Mouse (Mus musculus): ENCODE measurements around the gene Disp1. TPM values are rescaled to one million over a fixed set of nuclear protein-coding genes. Genes with fewer than 3 reads are reported as not detected.
A peak's percentile ranks its signal among the peaks of the same experiment; 100 is the strongest.

The Disp1 gene
- polyA plus RNA-seq, 1 experiment from 2014 or later, result 18.3 TPM

DNA sequence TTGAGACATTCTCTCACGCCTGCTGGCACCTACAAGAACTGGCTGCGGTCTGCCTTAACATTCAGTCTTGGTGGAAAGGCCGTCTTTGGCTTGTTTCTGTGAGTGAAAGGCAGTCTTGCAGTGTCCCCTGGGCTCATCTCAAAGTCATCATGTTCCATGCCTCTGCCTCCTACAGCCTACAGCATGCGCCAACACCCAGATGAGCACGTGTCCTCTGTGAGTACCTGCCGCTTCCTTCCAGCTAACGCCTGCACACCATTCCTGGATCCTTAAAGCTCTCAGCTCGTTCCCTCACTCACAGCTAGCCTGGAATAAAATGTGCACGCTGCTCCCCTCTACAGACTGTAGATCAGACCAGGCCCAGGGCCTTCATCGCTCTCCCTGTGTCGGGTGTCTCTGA lies 60.3 kb downstream of the Disp1 start:
- Histone ChIP-seq H3K4me3 (replicated peaks) (no peak overlapping the region), H3K9me3 (replicated peaks) (no peaks in the 10 kb centered on the region), H3K4me1 (peaks cover 5% of the 10 kb centered on the region), H3K36me3 (no peaks in the 10 kb centered on the region), H3K27ac (replicated peaks) (no peak overlapping the region), H3K9ac (no peak overlapping the region), H3K4me2 (replicated peaks) (no peak overlapping the region), H3K27me3 (no peaks in the 10 kb centered on the region)
- ATAC-seq (ENCODE audit: insufficient number of reproducible peaks, low FRiP score, low TSS enrichment, low read depth), result no peak
- WGBS, result 86% methylated on average over 11 of the region's 11 CpGs

DNA sequence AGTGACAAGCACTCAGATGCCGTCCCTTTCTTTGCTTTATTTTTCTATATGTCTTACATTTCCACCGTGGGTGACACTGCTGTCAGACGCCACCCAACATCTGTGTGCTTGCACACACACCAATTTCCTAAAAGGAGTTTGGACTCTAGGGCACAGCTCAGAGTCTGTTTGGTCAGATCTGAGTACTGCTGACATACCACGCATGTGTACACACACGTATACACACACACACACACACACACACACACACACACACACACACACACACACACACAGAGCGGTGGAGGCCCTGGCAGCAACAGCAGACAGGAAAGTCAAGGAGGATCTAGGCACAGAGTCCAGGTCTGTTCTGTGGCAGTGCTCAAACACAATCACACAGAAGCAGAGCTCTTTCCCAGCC lies 61.1 kb downstream of the Disp1 start:
- peaks cover 12% of the 10 kb centered on the region for H3K4me1 ChIP-seq
- no peaks in the 10 kb centered on the region for H3K36me3 ChIP-seq
- H3K9me3 ChIP-seq (replicated peaks), result no peaks in the 10 kb centered on the region
- no peak overlapping the region for H3K27ac ChIP-seq (replicated peaks)
- no peak overlapping the region for H3K9ac ChIP-seq
- H3K4me2 ChIP-seq (replicated peaks), result no peak overlapping the region
- WGBS, result 77% methylated on average over 6 of the region's 6 CpGs
- no peak overlapping the region for H3K4me3 ChIP-seq (replicated peaks)
- no peak for ATAC-seq (ENCODE audit: insufficient number of reproducible peaks, low FRiP score, low TSS enrichment, low read depth)
- H3K27me3 ChIP-seq, result no peaks in the 10 kb centered on the region

DNA sequence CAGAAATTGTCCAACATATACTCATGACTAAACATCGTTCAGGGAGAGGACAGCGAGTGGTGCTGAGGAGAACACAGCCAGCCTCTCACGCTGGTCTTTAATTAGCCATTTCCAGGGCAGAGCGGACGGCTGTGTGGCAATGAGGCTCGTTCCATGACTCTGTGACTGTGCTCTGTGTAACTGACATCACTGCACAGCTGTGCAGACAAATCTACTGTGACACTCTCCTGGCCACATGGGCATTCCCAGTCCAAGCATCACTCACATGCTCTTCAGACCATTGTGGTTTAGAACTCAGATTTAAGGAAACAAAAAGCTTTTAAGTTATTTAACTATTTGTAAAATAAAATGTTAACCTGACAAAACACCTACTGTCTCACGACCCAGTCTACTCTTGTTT lies 62.1 kb downstream of the Disp1 start:
- Histone ChIP-seq H3K9me3 (replicated peaks) (no peaks in the 10 kb centered on the region), H3K4me2 (replicated peaks) (no peak overlapping the region), H3K27ac (replicated peaks) (no peak overlapping the region), H3K9ac (no peak overlapping the region), H3K4me1 (peaks cover 16% of the 10 kb centered on the region), H3K36me3 (no peaks in the 10 kb centered on the region), H3K27me3 (no peaks in the 10 kb centered on the region), H3K4me3 (replicated peaks) (no peak overlapping the region)
- ATAC-seq (ENCODE audit: insufficient number of reproducible peaks, low FRiP score, low TSS enrichment, low read depth), result no peak
- 66% methylated on average over 7 of the region's 7 CpGs for WGBS

DNA sequence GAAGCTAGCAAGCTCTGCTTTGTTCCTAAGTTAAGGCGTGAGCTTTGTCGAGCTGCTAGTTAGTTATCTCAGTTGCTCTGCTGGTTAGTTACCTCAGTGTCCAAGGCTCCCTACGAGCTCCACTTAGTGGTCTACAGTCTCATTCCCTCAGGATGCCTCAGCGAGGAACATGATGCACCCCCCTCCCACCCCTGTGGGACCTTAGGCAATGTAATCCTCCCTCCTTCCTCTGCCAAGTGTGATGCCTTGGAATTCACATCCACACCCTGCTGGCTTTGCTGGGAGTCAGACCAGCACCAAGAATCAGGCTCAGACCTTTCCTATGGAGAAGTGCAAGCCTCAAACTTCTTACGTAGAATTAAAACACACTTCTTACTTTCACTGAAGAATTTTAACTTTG lies 65.7 kb downstream of the Disp1 start:
- H3K9me3 ChIP-seq (replicated peaks), result no peaks in the 10 kb centered on the region
- no peak overlapping the region for H3K4me3 ChIP-seq (replicated peaks)
- no peak for ATAC-seq (ENCODE audit: insufficient number of reproducible peaks, low FRiP score, low TSS enrichment, low read depth)
- H3K4me1 ChIP-seq, result peaks cover 26% of the 10 kb centered on the region
- H3K9ac ChIP-seq, result no peak overlapping the region
- WGBS, result 44% methylated on average over 5 of the region's 5 CpGs
- H3K27ac ChIP-seq (replicated peaks), result no peak overlapping the region; the same call in 1 of the 2 replicates
- no peaks in the 10 kb centered on the region for H3K27me3 ChIP-seq
- no peak overlapping the region for H3K4me2 ChIP-seq (replicated peaks)
- H3K36me3 ChIP-seq, result no peaks in the 10 kb centered on the region

DNA sequence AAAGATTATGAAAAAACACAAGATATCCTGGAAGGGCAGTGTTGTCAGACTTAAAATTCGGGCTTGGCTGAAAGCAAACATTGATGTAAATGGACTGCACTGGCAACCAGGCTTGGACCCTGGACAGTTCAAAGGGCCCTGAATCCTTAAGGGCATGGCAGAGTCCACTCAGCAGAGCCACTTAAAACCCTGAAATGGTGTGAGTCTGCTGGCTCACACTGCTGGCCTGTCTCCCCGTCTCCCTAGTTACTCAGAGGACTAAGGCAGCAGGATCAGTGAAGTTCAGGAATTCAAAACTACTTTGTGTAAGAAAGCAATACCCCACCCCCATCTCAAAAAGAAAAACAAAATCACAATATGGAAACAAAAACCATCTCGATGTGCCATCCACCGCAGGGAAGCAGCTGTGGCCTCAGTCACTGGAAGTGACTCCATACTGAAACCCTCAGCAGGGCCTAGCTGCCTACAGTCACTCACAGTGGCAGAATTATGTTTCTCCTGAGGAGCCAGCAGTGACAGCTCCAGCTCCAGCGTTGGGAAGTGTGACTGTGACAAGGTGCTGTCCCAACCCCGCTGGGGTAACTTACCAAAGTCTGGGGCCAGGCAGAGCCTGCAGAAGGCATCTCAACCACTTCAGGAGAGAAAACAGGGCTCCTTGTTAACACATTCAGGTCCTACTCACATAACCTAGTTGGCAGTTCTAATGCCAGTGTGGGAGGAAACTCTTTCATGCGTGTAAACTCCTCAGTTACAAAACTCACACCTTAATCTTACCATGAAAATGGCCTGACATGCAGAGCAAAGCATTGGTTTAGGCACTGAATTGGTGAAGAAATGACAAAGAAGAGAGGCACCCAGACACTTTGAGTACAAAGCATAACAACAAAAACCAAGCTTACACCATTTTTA lies 66.8 kb downstream of the Disp1 start:
- no peak overlapping the region for H3K4me3 ChIP-seq (replicated peaks)
- no peak overlapping the region for H3K9ac ChIP-seq
- WGBS, result 54% methylated on average over 7 of the region's 7 CpGs
- H3K27ac ChIP-seq (replicated peaks), result 0 out of 2 replicates have a peak overlapping the region, but pooled peaks have one; percentile 14
- H3K4me1 ChIP-seq, result peaks cover 36% of the 10 kb centered on the region
- H3K27me3 ChIP-seq, result no peaks in the 10 kb centered on the region
- no peak overlapping the region for H3K4me2 ChIP-seq (replicated peaks)
- H3K36me3 ChIP-seq, result no peaks in the 10 kb centered on the region
- no peaks in the 10 kb centered on the region for H3K9me3 ChIP-seq (replicated peaks)
- ATAC-seq (ENCODE audit: insufficient number of reproducible peaks, low FRiP score, low TSS enrichment, low read depth), result no peak

DNA sequence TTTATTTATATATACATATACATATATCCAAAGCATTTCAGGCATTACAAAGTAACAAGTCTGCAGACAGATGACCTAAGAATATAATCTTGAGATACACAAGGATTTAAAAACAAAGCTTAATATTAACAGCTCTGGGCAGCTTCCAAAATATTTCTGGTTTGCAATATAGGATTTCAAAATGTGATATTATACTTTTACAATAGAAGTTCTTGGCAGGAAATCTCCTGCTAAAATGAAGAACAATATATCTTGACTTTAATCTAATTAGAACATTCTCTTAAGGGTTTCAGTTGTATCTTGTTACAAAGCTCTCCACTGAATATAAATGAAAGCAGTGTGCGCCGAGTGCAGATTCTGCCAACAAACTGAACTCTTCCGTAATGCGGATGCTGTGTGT lies 68.0 kb downstream of the Disp1 start:
- 77% methylated on average over 4 of the region's 4 CpGs for WGBS
- H3K36me3 ChIP-seq, result no peaks in the 10 kb centered on the region

DNA sequence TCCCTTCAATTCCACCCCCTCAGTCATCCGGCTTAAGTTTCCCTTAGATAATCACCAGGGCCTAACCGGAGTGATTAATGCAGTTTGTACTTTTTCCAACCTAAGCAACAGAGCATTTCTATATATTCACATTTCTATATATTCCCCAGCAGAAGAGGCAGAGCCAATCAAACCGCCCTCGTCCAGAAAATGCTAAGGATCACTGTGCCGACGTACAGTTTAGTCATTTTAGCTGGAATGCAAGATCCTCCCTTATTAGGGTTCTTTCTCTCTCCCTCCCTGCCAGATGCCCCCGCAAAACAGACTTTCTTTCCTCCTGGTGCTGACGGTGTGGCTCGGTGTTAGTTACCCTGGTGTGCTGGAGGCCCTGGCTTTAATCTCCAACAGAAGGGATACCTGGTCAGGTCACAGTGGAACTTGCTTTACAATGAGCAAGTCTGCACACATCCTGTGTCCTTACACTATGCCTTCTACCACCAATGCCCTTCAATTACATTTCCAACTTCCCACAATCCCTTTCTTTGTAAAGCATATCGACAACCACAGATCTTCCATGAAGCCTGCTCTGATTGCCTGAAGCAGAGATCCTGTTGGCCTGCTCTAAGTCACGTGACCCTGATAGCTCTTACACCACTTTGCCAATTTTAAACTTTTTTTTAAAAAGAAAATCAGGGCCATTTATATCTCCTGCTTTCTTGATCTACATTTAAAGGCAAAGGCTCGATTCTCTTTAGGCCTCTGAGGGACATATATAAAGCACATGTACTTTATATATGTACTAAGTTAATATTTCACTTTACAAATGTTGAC lies 69.6 kb downstream of the Disp1 start:
- Histone ChIP-seq H3K27ac (replicated peaks) (no peak overlapping the region), H3K9me3 (replicated peaks) (no peaks in the 10 kb centered on the region), H3K4me2 (replicated peaks) (no peak overlapping the region), H3K27me3 (no peaks in the 10 kb centered on the region), H3K36me3 (no peaks in the 10 kb centered on the region), H3K4me1 (peaks cover 55% of the 10 kb centered on the region), H3K4me3 (replicated peaks) (no peak overlapping the region), H3K9ac (no peak overlapping the region)
- WGBS, result 46% methylated on average over 12 of the region's 12 CpGs
- no peak for ATAC-seq (ENCODE audit: insufficient number of reproducible peaks, low FRiP score, low TSS enrichment, low read depth)

More for the DNA sequence above, 68.0 kb downstream of the Disp1 start:
- ATAC-seq (ENCODE audit: insufficient number of reproducible peaks, low FRiP score, low TSS enrichment, low read depth), result no peak
- Histone ChIP-seq H3K4me2 (replicated peaks) (no peak overlapping the region), H3K4me1 (peaks cover 42% of the 10 kb centered on the region), H3K4me3 (replicated peaks) (no peak overlapping the region), H3K9me3 (replicated peaks) (no peaks in the 10 kb centered on the region), H3K27me3 (no peaks in the 10 kb centered on the region), H3K9ac (no peak overlapping the region), H3K27ac (replicated peaks) (no peak overlapping the region)

DNA sequence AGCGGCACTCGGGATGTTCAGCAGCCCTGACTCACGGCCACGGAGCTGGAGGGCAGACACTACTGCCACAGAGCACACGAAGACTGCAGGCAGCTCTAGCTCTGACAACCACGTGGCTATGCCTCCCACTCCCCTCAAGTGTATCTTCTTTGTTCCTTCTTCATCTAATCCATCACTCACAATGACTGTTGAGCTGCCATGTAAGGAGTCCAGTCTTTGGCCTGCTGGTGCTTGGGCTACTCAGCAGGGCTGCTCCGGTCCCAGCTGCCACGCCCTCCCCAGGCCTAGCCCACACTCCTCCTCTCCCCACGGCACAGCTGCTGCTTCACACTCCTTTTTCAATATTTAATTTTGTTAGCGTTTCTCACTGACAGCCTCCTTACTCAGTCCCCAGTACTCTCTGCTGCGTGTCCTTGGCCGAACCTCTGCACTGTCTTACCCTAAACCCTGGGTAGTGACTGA lies 70.9 kb downstream of the Disp1 start:
- Histone ChIP-seq H3K36me3 (no peaks in the 10 kb centered on the region), H3K4me3 (replicated peaks) (no peak overlapping the region), H3K9me3 (replicated peaks) (no peaks in the 10 kb centered on the region), H3K27me3 (no peaks in the 10 kb centered on the region), H3K4me1 (peaks cover 56% of the 10 kb centered on the region), H3K4me2 (replicated peaks) (no peak overlapping the region), H3K9ac (no peak overlapping the region), H3K27ac (replicated peaks) (no peak overlapping the region)
- 48% methylated on average over 12 of the region's 12 CpGs for WGBS
- ATAC-seq (ENCODE audit: insufficient number of reproducible peaks, low FRiP score, low TSS enrichment, low read depth), result no peak

DNA sequence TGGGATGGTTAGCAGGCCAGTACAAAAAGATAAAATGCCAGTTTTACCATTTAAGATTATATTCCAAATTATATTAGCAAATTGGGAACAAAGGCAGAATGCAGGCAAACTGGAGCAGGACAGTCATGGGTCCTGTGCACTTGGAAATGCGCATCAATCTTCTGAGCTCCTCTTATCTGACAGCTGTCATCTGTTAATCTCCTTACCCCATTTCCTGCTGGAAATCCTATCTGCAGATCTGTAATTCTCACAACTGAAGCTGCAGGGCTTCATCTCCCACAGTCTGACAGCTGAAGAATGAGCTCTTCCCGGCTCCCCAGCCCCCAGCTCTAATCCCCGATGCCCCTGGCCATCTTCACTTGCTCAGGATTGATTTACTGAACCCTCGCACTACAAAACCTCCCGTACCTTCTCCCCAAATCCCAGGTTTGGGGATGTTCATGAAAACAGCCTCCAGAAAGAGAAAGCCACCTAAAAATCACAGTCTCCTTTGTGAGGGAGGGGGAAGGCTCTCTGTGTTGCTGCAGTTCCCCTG lies 71.7 kb downstream of the Disp1 start:
- WGBS, result 36% methylated on average over 5 of the region's 5 CpGs

DNA sequence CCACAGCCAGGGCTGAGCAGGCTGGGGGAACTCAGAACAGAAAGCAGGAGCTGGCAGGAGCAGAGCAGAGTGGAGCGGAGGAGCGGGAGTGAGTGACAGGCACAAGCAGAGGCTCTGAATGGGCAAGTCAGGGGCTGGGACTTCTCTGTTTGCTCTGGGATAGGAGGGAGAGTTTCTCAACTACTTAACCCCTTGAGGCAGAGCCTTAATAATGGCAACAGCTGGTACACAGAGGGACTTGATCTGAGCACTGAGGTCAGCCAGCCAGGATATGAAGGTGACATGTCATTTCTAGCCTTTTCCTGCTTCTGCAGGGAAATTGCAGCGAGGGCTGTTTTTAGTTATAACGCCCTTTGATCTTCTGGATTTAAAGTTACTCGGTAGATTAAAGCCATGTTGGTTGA lies 73.9 kb downstream of the Disp1 start:
- Histone ChIP-seq H3K4me1 (peaks cover 62% of the 10 kb centered on the region), H3K36me3 (no peaks in the 10 kb centered on the region), H3K27me3 (no peaks in the 10 kb centered on the region), H3K9ac (no peak overlapping the region), H3K9me3 (replicated peaks) (no peaks in the 10 kb centered on the region), H3K27ac (replicated peaks) (peak overlapping the region; percentile 67), H3K4me2 (replicated peaks) (peak overlapping the region; percentile 46), H3K4me3 (replicated peaks) (peak overlapping the region; percentile 39)
- ATAC-seq (ENCODE audit: insufficient number of reproducible peaks, low FRiP score, low TSS enrichment, low read depth), result peak; percentile 87
- WGBS, result 3% methylated on average over 5 of the region's 5 CpGs

More for the DNA sequence above, 71.7 kb downstream of the Disp1 start:
- Histone ChIP-seq H3K27ac (replicated peaks) (0 out of 2 replicates have a peak overlapping the region, but pooled peaks have one; percentile 17), H3K9me3 (replicated peaks) (no peaks in the 10 kb centered on the region), H3K9ac (no peak overlapping the region), H3K4me1 (peaks cover 55% of the 10 kb centered on the region), H3K4me3 (replicated peaks) (no peak overlapping the region), H3K27me3 (no peaks in the 10 kb centered on the region), H3K4me2 (replicated peaks) (no peak overlapping the region), H3K36me3 (no peaks in the 10 kb centered on the region)
- no peak for ATAC-seq (ENCODE audit: insufficient number of reproducible peaks, low FRiP score, low TSS enrichment, low read depth)

DNA sequence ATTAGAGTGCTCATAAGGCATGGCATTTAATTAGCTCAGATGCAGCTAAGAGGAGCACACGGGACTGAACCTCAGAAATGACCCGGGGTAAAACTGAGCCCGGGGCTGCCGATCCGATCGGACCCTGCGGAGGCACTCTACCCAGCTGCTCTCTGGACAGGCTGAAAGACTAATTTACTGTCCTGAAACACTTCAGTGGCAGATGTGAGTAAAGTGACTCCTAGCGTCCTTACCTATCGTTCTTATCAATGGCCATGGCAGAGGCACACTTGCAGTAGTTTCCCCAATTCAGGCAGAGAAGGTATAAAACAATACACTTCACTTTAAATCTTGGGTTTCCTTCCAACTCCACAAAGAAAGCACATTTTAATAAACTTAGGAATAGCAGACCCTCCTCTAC lies 74.5 kb downstream of the Disp1 start:
- no peak for ATAC-seq (ENCODE audit: insufficient number of reproducible peaks, low FRiP score, low TSS enrichment, low read depth)
- Histone ChIP-seq H3K27me3 (no peaks in the 10 kb centered on the region), H3K27ac (replicated peaks) (no peak overlapping the region), H3K9me3 (replicated peaks) (no peaks in the 10 kb centered on the region), H3K4me1 (peaks cover 63% of the 10 kb centered on the region), H3K4me2 (replicated peaks) (peak overlapping the region; percentile 46), H3K36me3 (no peaks in the 10 kb centered on the region), H3K9ac (no peak overlapping the region), H3K4me3 (replicated peaks) (peak overlapping the region; percentile 39)
- WGBS, result 7% methylated on average over 9 of the region's 9 CpGs

All from embryonic facial prominence, embryonic 15.5 days (tissue).